Mouse (Mus musculus): Measurements from ENCODE around the gene Pecam1. TPM values are rescaled to one million over a fixed set of nuclear protein-coding genes. Genes with fewer than 3 reads are reported as not detected.

Gene Pecam1
- total and polyA plus RNA-seq, 3 experiments = 18.4 to 22.3 (median 19.2) TPM

GRCm38 (mm10) chr11:106704399-106705111, 45.9 kb downstream of the Pecam1 start:
- Histone ChIP-seq H3K4me3 (replicated peaks in 1 of 3; ENCODE audit: low read depth in 2 of 3, low read length in 2 of 3, poor library complexity in 1 of 3) (no peak overlapping the region), H3K27ac (ENCODE audit: insufficient read depth, low read depth) (no peak overlapping the region), H3K79me2 (replicated peaks; ENCODE audit: control insufficient read depth, extremely low read depth, insufficient read depth, poor library complexity, severe bottlenecking) (no peaks in the 10 kb centered on the region), H3K4me2 (ENCODE audit: insufficient read depth, low read depth, poor library complexity, severe bottlenecking) (no peak overlapping the region), H3K4me1 (ENCODE audit: control insufficient read depth in 1 of 2, insufficient read depth in 2 of 2) (peaks cover 26 to 96% of the 10 kb centered on the region in 2 experiments), H3K9ac (ENCODE audit: insufficient read depth, low read depth) (no peak overlapping the region), H3K9me3 (replicated peaks; ENCODE audit: low read length) (no peaks in the 10 kb centered on the region), H3K36me3 (replicated peaks in 1 of 2; ENCODE audit: control insufficient read depth in 1 of 2, insufficient read depth in 1 of 2, low read length in 1 of 2) (peaks cover 5 to 8% of the 10 kb centered on the region in 2 experiments), H3K27me3 (replicated peaks) (no peaks in the 10 kb centered on the region)
- no peak for DNase-seq (ENCODE audit: extremely low read depth)
- dilution Hi-C loops (cut with MboI; ENCODE audit: extremely low pct_ligation_motif_present, extremely low pct_unique_long_range_greater_than_20kb, low sequenced_read_pairs) (no loop called here), in situ Hi-C loops (cut with MboI; ENCODE audit: low pct_ligation_motif_present, low pct_unique_long_range_greater_than_20kb, low sequenced_read_pairs) (no loop called here)
- TF ChIP-seq MAX (IDR thresholded peaks at IDR 0.05; ENCODE audit: low read length) (no peak), E2F4 (IDR thresholded peaks at IDR 0.05; ENCODE audit: insufficient replicate concordance, low read depth, low read length) (no peak), RCOR1 (conservative IDR thresholded peaks at IDR 0.05; ENCODE audit: low read depth, low read length) (no peak), MEF2A (IDR thresholded peaks at IDR 0.05; ENCODE audit: borderline replicate concordance, low read depth, low read length) (no peak), RAD21 (IDR thresholded peaks at IDR 0.05; ENCODE audit: low read depth, low read length) (no peak), POLR2AphosphoS2 (IDR thresholded peaks at IDR 0.05; ENCODE audit: low read depth, low read length) (no peak), BHLHE40 (IDR thresholded peaks at IDR 0.05; ENCODE audit: low read depth, low read length) (no peak)

- in situ Hi-C loops (cut with MboI; ENCODE audit: low pct_ligation_motif_present, low pct_unique_long_range_greater_than_20kb, low sequenced_read_pairs) = no loop called here
- no peak overlapping the region for H3K9ac ChIP-seq (ENCODE audit: insufficient read depth, low read depth)
- H3K4me3 ChIP-seq (replicated peaks in 1 of 3; ENCODE audit: low read depth in 2 of 3, low read length in 2 of 3, poor library complexity in 1 of 3) = no peak overlapping the region
- no peak overlapping the region for H3K27ac ChIP-seq (ENCODE audit: insufficient read depth, low read depth)
- peak; percentile 28 for DNase-seq (ENCODE audit: extremely low read depth)
- H3K9me3 ChIP-seq (replicated peaks; ENCODE audit: low read length) = no peaks in the 10 kb centered on the region
- H3K4me2 ChIP-seq (ENCODE audit: insufficient read depth, low read depth, poor library complexity, severe bottlenecking) = peak overlapping the region; percentile 26; the same call in 1 of the 2 replicates
- dilution Hi-C loops (cut with MboI; ENCODE audit: extremely low pct_ligation_motif_present, extremely low pct_unique_long_range_greater_than_20kb, low sequenced_read_pairs) = no loop called here
- no peaks in the 10 kb centered on the region for H3K27me3 ChIP-seq (replicated peaks)
- no peaks in the 10 kb centered on the region for H3K79me2 ChIP-seq (replicated peaks; ENCODE audit: control insufficient read depth, extremely low read depth, insufficient read depth, poor library complexity, severe bottlenecking)
- TF ChIP-seq JUND (conservative IDR thresholded peaks at IDR 0.05; ENCODE audit: low read depth, low read length) (peak; percentile 55), ELF1 (IDR thresholded peaks at IDR 0.05; ENCODE audit: low read depth, low read length) (no peak), EP300 (IDR thresholded peaks at IDR 0.05; ENCODE audit: low read length) (peak; percentile 71), ZNF384 (IDR thresholded peaks at IDR 0.05; ENCODE audit: low read depth, low read length) (no peak), ETS1 (conservative IDR thresholded peaks at IDR 0.05; ENCODE audit: low read depth, low read length) (peak; percentile 13; the same call in 1 of the 2 replicates), IRF4 (IDR thresholded peaks at IDR 0.05; ENCODE audit: low read depth, low read length) (peak; percentile 89), MYC (IDR thresholded peaks at IDR 0.05; ENCODE audit: low read depth, low read length) (no peak), MEF2A (IDR thresholded peaks at IDR 0.05; ENCODE audit: borderline replicate concordance, low read depth, low read length) (no peak), JUN (IDR thresholded peaks at IDR 0.05; ENCODE audit: insufficient read depth, low read depth, low read length) (peak; percentile 45)
- peaks cover 11 to 14% of the 10 kb centered on the region in 2 experiments for H3K36me3 ChIP-seq (replicated peaks in 1 of 2; ENCODE audit: control insufficient read depth in 1 of 2, insufficient read depth in 1 of 2, low read length in 1 of 2)
- H3K4me1 ChIP-seq (ENCODE audit: control insufficient read depth in 1 of 2, insufficient read depth in 2 of 2) = peaks cover 25 to 91% of the 10 kb centered on the region in 2 experiments
Observed at GRCm38 (mm10) chr11:106703931-106704330, 46.5 kb downstream of the Pecam1 start.

Data from CH12.LX (cell line).